Mouse (Mus musculus) hindbrain, embryonic 16.5 days (tissue): Measurements from ENCODE around the gene Iqgap1. TPM values are rescaled to one million over a fixed set of nuclear protein-coding genes. Genes with fewer than 3 reads are reported as not detected.

Source experiments
- ATAC-seq: fragments of 200-750 bp; cut with Nextera tagmentation; 2 replicates; pipeline ENCODE4 v1.8.0; 2017; ENCODE audit warnings: moderate TSS enrichment, moderate library complexity
- H3K27ac ChIP-seq: fragments of 300-500 bp; sonication (generic); 2 replicates; pipeline ENCODE4 v1.5.1; 2014; ENCODE audit warnings: low read depth, mild to moderate bottlenecking, control low read depth, low read length, moderate library complexity
- H3K27me3 ChIP-seq: fragments of 300-500 bp; sonication (generic); replicated peaks from 2 replicates; pipeline ENCODE4 v1.6.1; 2014; ENCODE audit warnings: low read length; ENCODE audit not compliant: control insufficient read depth, insufficient read depth
- H3K36me3 ChIP-seq: fragments of 300-500 bp; sonication (generic); 2 replicates; pipeline ENCODE4 v1.6.1; 2014; ENCODE audit warnings: mild to moderate bottlenecking, low read length, moderate library complexity, mixed read lengths; ENCODE audit not compliant: control insufficient read depth, insufficient read depth
- H3K4me1 ChIP-seq: fragments of 300-500 bp; sonication (generic); 2 replicates; pipeline ENCODE4 v1.6.1; 2014; ENCODE audit warnings: low read depth, low read length; ENCODE audit not compliant: control insufficient read depth, insufficient read depth
- H3K4me2 ChIP-seq: fragments of 300-500 bp; sonication (generic); 2 replicates; pipeline ENCODE4 v1.6.1; 2014; ENCODE audit warnings: mild to moderate bottlenecking, low read length, control low read depth, moderate library complexity
- H3K4me3 ChIP-seq: fragments of 300-500 bp; sonication (generic); 2 replicates; pipeline ENCODE4 v1.5.1; 2014; ENCODE audit warnings: mild to moderate bottlenecking, low read length, control low read depth, moderate library complexity
- H3K9ac ChIP-seq: fragments of 300-500 bp; sonication (generic); 2 replicates; pipeline ENCODE4 v1.6.1; 2014; ENCODE audit warnings: low read depth, mild to moderate bottlenecking, control low read depth, low read length, moderate library complexity
- H3K9me3 ChIP-seq: fragments of 300-500 bp; sonication (generic); 2 replicates; pipeline ENCODE4 v1.6.1; 2014; ENCODE audit warnings: mild to moderate bottlenecking, low read length, moderate library complexity; ENCODE audit not compliant: control insufficient read depth
- WGBS: fragments of 180-500 bp; shearing (Covaris S2); extraction: QIAGEN DNeasy Blood & Tissue Kit; methylation state at CpG from one replicate; pipeline ENCODE4 v1.1.7; 2014; 5-methylcytosine and 5-hydroxymethylcytosine counted together
- polyA plus RNA-seq: library from polyadenylated mRNA; unstranded; fragments of >200 nt; fragmentation: Nextera tagmentation; extraction: Ambion mirVana; gene quantifications from 2 replicates; pipeline ENCODE4 v1.2.1, GENCODE M21; 2015

Iqgap1 gene
- polyA plus RNA-seq, 1 experiment from 2014 or later, result 19.2 TPM

- ATAC-seq, result no peak
- H3K4me2 ChIP-seq, result no peak overlapping the region
- no peak overlapping the region for H3K9ac ChIP-seq
- H3K4me3 ChIP-seq, result no peak overlapping the region
- H3K27ac ChIP-seq, result no peak overlapping the region
- H3K27me3 ChIP-seq, result no peaks in the 10 kb centered on the region
- H3K4me1 ChIP-seq, result no peaks in the 10 kb centered on the region; the same call in none of the 2 replicates
- WGBS, result 79% methylated on average over 17 of the region's 17 CpGs
- no peaks in the 10 kb centered on the region for H3K9me3 ChIP-seq
- no peaks in the 10 kb centered on the region for H3K36me3 ChIP-seq
These were observed 43.3 kb downstream of the Iqgap1 start for GRCm38 (mm10) chr7:80782155-80783109.

- H3K9me3 ChIP-seq, result no peaks in the 10 kb centered on the region
- H3K36me3 ChIP-seq, result no peaks in the 10 kb centered on the region
- H3K4me1 ChIP-seq, result no peaks in the 10 kb centered on the region; the same call in 1 of the 2 replicates
- no peak overlapping the region for H3K4me3 ChIP-seq
- no peaks in the 10 kb centered on the region for H3K27me3 ChIP-seq
- H3K4me2 ChIP-seq, result no peak overlapping the region
- no peak overlapping the region for H3K9ac ChIP-seq
- H3K27ac ChIP-seq, result no peak overlapping the region
- 73% methylated on average over 9 of the region's 9 CpGs for WGBS
- no peak for ATAC-seq
These were observed 44.2 kb downstream of the Iqgap1 start for GRCm38 (mm10) chr7:80781444-80782120.

- Histone ChIP-seq H3K9me3 (no peaks in the 10 kb centered on the region), H3K4me3 (no peak overlapping the region), H3K27me3 (no peaks in the 10 kb centered on the region), H3K36me3 (no peaks in the 10 kb centered on the region), H3K4me1 (no peaks in the 10 kb centered on the region), H3K9ac (no peak overlapping the region), H3K27ac (no peak overlapping the region), H3K4me2 (no peak overlapping the region)
- ATAC-seq, result no peak
- 79% methylated on average over 12 of the region's 12 CpGs for WGBS
These were observed 46.7 kb downstream of the Iqgap1 start for GRCm38 (mm10) chr7:80778958-80779669.

- Histone ChIP-seq H3K27ac (no peak overlapping the region), H3K27me3 (no peaks in the 10 kb centered on the region), H3K4me2 (no peak overlapping the region), H3K9ac (no peak overlapping the region), H3K9me3 (no peaks in the 10 kb centered on the region), H3K4me3 (no peak overlapping the region), H3K36me3 (no peaks in the 10 kb centered on the region), H3K4me1 (no peaks in the 10 kb centered on the region)
- 97% methylated on average over 6 of the region's 6 CpGs for WGBS
- no peak for ATAC-seq
These were observed 47.4 kb downstream of the Iqgap1 start for GRCm38 (mm10) chr7:80778376-80778775.

GRCm38 (mm10) chr7:80777151-80777550, 48.6 kb downstream of the Iqgap1 start:
- 81% methylated on average over 8 of the region's 8 CpGs for WGBS

GRCm38 (mm10) chr7:80776090-80776489, 49.7 kb downstream of the Iqgap1 start:
- H3K4me2 ChIP-seq, result no peak overlapping the region
- no peaks in the 10 kb centered on the region for H3K27me3 ChIP-seq
- H3K27ac ChIP-seq, result no peak overlapping the region
- H3K9ac ChIP-seq, result no peak overlapping the region
- no peaks in the 10 kb centered on the region for H3K36me3 ChIP-seq
- H3K4me3 ChIP-seq, result no peak overlapping the region
- H3K9me3 ChIP-seq, result no peaks in the 10 kb centered on the region
- H3K4me1 ChIP-seq, result no peaks in the 10 kb centered on the region
- WGBS, result 89% methylated on average over 3 of the region's 3 CpGs
- no peak for ATAC-seq

More at GRCm38 (mm10) chr7:80777151-80777550, 48.6 kb downstream of the Iqgap1 start:
- Histone ChIP-seq H3K9ac (no peak overlapping the region), H3K4me2 (no peak overlapping the region), H3K36me3 (no peaks in the 10 kb centered on the region), H3K27ac (no peak overlapping the region), H3K4me3 (no peak overlapping the region), H3K4me1 (no peaks in the 10 kb centered on the region), H3K27me3 (no peaks in the 10 kb centered on the region), H3K9me3 (no peaks in the 10 kb centered on the region)
- no peak for ATAC-seq

GRCm38 (mm10) chr7:80775448-80775904, 50.3 kb downstream of the Iqgap1 start:
- Histone ChIP-seq H3K4me1 (no peaks in the 10 kb centered on the region), H3K27ac (no peak overlapping the region), H3K4me2 (no peak overlapping the region), H3K9me3 (no peaks in the 10 kb centered on the region), H3K9ac (no peak overlapping the region), H3K36me3 (no peaks in the 10 kb centered on the region), H3K4me3 (no peak overlapping the region), H3K27me3 (no peaks in the 10 kb centered on the region)
- ATAC-seq, result no peak
- WGBS, result 85% methylated on average over 10 of the region's 10 CpGs

- H3K9me3 ChIP-seq, result no peaks in the 10 kb centered on the region
- no peak overlapping the region for H3K4me3 ChIP-seq
- no peaks in the 10 kb centered on the region for H3K27me3 ChIP-seq
- H3K27ac ChIP-seq, result no peak overlapping the region
- H3K9ac ChIP-seq, result no peak overlapping the region
- 87% methylated on average over 15 of the region's 15 CpGs for WGBS
- H3K4me2 ChIP-seq, result no peak overlapping the region
- no peak for ATAC-seq
- no peaks in the 10 kb centered on the region for H3K4me1 ChIP-seq
- no peaks in the 10 kb centered on the region for H3K36me3 ChIP-seq
These were observed 50.9 kb downstream of the Iqgap1 start for GRCm38 (mm10) chr7:80774615-80775447.
